Mouse (Mus musculus) stomach, postnatal 0 days (tissue): ENCODE data around the gene Nup160.

ENCODE experiments used
- CTCF ChIP-seq: IDR thresholded peaks from 2 replicates; pipeline ENCODE4 v1.5.1; 2016; ENCODE audit warnings: antibody characterized with exemption, low read depth, mild to moderate bottlenecking, moderate library complexity
- EP300 ChIP-seq: optimal IDR thresholded peaks from 2 replicates; pipeline ENCODE3; 2016; ENCODE audit warnings: antibody characterized with exemption

DNA sequence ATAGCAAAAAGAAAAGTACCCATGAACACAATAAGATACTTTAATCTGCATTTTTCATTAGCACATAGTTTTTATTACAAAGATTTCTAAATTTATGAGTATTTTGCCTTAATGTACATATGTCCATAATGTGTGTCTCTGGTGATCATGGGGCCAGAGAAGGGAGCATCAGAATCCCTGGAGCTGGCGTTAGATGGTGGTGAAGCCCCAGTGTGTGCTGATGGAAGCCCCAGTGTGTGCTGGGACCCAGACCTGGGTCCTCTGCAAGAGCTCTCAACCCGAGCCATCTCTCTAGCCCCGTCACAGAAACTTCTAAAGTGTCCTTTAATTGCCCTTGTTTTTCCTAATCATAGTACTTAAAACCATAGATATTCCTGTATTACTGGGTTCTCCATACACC lies 62.3 kb downstream of the Nup160 start:
- TF ChIP-seq CTCF (no peak), EP300 (no peak)
